Mouse (Mus musculus) gastrocnemius, postnatal 4 days (tissue): ENCODE results near the gene Zdhhc1. TPM values are rescaled to one million over a fixed set of nuclear protein-coding genes. Genes with fewer than 3 reads are reported as not detected.

ENCODE experiments used
- DNase-seq, 2 experiments: peaks; one replicate each; pipeline ENCODE4 v3.0.0; 2021 to 2022; ENCODE audit warnings: low spot score in 2 of 2, mixed read lengths in 2 of 2
- long read RNA-seq, 2 experiments: library from polyadenylated mRNA; stranded (forward); transcript quantifications; one replicate each; pipeline ENCODE4 v2.0.0; 2021
- total RNA-seq, 2 experiments: library from RNA; stranded (reverse); gene quantifications; 2 replicates each; pipeline ENCODE4 v1.2.3; 2021

Zdhhc1 gene
- total RNA-seq: 10 to 100 TPM; 21.0 to 21.6 TPM
- long read RNA-seq, experiment 1, partial matches to known transcripts: 3 of 32 reads
- long read RNA-seq, experiment 1, other reads (novel, unspliced or antisense): 27 of 32 reads
- long read RNA-seq, experiment 2, transcript Zdhhc1-203 (14 exons, 2,056 nt): major isoform, 6 of 35 reads
- long read RNA-seq, experiment 2, partial matches to known transcripts: 3 of 35 reads
- long read RNA-seq, experiment 2, other reads (novel, unspliced or antisense): 26 of 35 reads

- DNase-seq: peak; percentile 90 to 92
Observed at GRCm38 (mm10) chr8:105496439-105497180, at the start of gene Zdhhc1. Gene Zdhhc1, minus strand, starts transcription at chr8:105496902.

DNA sequence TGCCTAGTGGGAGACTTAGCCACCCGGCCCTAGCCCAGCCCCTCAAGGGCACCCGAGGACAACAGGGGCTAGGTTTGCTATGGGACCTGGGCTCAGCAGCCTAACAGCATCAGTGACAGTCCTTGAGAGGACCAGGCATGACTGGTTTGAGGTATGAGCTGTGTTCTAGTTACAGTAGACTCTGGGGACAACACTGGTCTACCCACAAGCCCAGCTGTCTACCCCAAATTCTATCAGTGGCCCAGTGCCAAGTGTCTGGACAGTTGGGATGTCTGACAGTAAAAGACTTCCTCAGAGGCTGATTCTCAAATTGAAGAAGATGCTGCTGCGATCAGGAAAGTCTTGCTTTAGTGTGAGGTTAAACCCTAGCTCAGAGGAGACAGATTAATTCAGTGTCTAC is 48.5 kb upstream of the Zdhhc1 start:
- peak in 1 of 2 experiments; percentile 44 for DNase-seq

GRCm38 (mm10) chr8:105544544-105545205 is 48.0 kb upstream of the Zdhhc1 start:
- DNase-seq: no peak

DNA sequence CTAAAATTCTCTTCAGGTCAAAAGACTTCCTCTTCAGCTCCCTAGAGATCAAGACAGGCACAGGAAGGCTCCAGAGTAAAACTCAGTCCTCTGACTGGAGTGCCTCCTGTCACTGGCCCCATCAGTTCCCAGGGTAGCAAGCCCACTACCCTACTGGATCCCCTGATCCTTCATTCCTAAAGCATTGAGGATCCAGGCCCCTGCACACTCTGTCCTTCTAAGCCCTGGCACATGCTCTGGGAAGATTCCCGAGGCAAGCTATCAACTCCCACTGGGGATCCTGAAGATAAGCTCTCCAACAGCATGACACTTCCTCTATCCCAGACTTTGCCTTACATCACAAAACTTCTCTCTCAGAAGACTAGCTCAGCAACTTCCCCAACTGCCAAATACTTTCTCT is 47.0 kb upstream of the Zdhhc1 start:
- DNase-seq: no peak

DNA sequence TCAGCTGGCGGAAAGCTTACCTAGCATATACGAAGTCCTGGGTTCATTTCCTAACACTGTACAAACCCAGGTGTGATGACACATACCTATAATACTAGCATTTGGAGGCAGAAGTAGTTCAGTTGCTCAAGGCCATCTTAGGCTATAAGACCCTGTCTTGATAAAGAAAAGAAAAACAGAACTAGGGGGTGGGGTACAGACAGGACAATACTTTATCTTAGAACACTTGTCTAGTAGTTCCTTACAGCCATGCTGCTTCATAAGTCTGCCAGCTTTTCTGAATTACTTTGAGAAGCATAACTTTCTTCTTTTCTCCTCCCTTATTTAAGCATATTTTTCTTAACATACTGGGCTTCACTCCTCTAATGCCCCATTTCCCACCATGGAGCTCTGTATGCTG is 46.1 kb upstream of the Zdhhc1 start:
- no peak for DNase-seq

- DNase-seq: no peak
Observed at GRCm38 (mm10) chr8:105542032-105542656, 45.4 kb upstream of the Zdhhc1 start.

- no peak for DNase-seq
Observed at GRCm38 (mm10) chr8:105538940-105539339, 42.2 kb upstream of the Zdhhc1 start.

DNA sequence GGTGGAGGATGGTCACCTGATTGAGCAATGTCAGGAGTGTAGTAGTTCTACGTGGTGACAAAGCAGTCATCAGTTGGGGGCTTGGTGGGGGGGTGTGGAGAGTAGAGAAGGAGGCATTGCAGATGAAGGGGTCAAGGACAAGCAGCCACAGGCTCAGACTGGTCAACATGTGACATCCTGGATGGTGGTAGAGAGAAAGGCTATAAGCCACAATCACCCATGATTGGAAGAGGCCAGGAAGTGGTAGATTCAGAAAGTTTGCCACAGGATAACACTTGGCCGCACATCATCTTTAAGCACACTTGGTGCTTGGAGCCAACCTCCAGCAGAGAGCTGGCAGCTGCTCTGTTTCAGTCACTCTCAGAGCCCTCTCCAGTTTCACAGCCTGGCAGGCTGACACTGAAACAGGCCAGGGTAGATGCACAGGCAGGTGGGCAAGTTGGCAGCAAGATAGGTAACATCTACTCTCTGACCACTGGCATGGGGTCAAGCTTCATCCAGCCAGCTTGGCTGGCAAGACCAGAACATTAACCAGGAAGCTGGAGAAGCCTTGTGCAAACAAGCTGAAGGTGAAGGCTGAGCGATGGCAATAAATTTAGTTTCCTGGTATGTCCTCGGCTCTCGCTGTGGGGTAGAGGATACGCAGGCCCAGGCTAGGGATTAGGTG is 40.4 kb upstream of the Zdhhc1 start:
- DNase-seq: peak in 1 of 2 experiments; percentile 57

DNA sequence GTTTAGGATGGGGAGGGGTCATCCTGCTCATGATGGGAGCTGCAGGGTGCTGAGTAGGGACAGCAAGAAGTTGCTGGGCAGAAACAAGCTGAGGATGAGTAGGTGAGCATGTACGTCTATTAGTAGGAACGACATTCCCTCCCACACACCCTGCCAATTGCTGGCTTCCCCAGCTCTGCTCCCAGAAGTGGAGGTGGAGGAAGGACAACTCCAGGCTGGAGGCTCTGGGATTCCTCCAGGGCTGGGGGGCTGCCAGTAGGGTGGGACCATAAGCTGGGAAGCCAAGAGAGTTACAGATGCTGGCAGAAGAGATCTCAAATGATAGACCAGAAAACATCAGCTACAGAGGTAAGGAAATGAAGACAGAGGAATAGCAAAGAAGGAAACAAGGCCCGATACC is 39.8 kb upstream of the Zdhhc1 start:
- peak in 1 of 2 experiments; percentile 57 for DNase-seq

- DNase-seq: peak; percentile 58 to 79
Observed at GRCm38 (mm10) chr8:105533892-105534329, 37.2 kb upstream of the Zdhhc1 start.

- DNase-seq: peak in 1 of 2 experiments; percentile 50
Observed at GRCm38 (mm10) chr8:105533439-105533838, 36.7 kb upstream of the Zdhhc1 start.

DNA sequence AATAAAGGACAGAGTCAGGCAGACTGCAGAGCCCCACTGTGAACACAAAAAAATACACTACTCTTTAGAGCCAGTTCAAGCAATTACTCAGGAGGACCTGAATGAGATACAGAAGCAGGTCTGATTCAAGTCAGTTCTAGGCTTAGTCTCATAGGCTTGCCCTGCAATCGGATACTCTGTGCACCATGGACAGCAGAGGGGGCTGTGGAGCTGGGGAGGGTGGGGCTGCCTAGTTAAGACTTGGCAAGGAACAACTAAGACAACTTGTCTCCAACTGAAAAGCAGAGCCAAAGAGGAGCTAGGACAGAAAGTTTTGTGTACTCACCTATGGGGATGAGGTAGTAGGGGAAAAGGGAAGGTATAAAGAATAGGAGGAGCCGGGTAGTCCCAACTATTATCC is 35.1 kb upstream of the Zdhhc1 start:
- peak; percentile 54 to 72 for DNase-seq

DNA sequence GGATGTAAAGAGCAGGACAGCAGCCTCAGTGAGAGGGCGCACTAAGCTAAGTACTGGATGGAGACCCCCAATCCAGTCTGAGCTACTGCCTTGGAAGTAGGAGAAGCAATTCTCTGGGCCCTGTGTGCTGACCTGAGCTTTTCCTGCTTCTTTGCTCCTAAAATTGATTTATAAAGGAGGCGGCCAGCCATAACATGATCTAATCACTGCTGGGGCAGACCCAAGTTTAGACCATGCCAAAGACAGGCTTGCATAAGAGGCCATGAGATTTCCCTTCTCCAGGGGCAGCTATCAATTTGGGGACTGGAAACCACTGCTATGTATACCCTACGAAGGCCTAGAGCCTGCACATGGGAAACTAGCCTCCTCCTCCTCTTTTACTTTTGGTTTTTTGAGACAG is 32.6 kb upstream of the Zdhhc1 start:
- no peak for DNase-seq

- no peak for DNase-seq
Observed at GRCm38 (mm10) chr8:105528206-105528605, 31.5 kb upstream of the Zdhhc1 start.

DNA sequence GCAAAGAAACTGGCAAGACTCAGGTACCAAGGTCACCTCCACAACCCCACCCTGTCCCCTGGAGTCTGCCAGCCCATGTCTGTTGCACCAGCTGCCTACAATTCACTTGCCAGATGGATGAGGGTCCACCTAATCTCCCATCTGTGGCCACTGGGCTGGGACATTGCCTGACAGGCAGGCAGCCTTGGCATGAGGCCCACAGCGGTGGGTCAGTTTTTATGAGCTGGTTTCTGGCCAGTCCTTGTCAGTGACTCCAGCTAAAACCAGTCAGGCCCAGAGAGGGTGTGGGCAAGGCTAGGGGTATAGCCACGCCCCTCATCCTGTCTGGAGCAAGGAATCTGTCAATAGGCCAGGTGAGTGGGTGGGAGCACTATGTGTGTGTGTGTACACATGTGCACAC is 30.4 kb upstream of the Zdhhc1 start:
- peak in 1 of 2 experiments; percentile 56 for DNase-seq

DNA sequence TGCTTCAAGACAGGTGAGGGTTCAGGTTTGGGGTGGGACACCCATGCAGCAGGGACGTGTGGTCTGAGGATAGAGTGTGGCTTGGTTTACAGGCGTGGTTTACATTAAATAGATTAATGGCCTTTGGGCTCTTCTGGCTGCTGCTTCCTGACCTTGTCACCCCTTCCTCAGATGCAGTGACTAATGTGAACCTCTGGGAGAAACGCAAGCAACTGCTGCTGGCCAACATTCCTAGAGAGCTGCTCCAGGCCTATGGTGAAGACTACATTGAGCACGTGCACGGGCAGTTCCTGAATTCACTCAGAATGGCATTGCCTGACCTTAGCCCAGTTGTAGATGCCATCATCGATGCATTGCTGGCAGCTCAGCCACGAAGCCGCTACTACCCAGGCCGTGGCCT is 26.2 kb upstream of the Zdhhc1 start:
- no peak for DNase-seq

- no peak for DNase-seq
Observed at GRCm38 (mm10) chr8:105521995-105522769, 25.5 kb upstream of the Zdhhc1 start.

DNA sequence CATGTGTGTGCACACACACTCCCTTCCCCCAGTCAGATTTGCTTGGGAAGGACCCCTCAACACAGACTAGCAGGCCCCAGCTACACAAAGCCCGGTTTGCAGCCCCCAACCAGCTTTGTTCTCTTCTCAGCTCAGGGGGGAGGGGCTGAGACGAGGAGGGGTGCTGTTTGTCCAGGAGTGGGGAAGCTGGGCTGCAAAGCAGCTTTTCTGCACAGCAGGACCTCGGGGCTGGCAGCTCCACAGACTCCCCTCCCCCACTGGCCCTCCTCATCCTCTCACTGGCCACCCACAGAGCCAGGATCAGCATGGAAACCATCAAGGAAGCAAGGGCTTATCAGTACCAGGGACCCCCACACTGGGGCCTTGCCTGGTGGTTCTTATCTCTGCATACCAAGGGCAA is 24.4 kb upstream of the Zdhhc1 start:
- DNase-seq: no peak

- DNase-seq: no peak
Observed at GRCm38 (mm10) chr8:105520521-105520920, 23.8 kb upstream of the Zdhhc1 start.

- no peak for DNase-seq
Observed at GRCm38 (mm10) chr8:105519591-105519990, 22.9 kb upstream of the Zdhhc1 start.
